Mouse (Mus musculus) kidney, adult 2 months (tissue): ENCODE measurements around the gene Ppp3ca.

Experiments used
- CTCF ChIP-seq: fragments of 200-500 bp; conservative IDR thresholded peaks from 2 replicates; pipeline ENCODE4 v1.5.1; 2011; ENCODE audit warnings: low read depth, mild to moderate bottlenecking, control low read depth, low read length, moderate library complexity, mixed read lengths; ENCODE audit not compliant: insufficient read depth, insufficient read length
- POLR2A ChIP-seq: fragments of 200-500 bp; IDR thresholded peaks from one replicate; pipeline ENCODE4 v1.6.1; 2011; ENCODE audit warnings: low read depth, low read length, control low read depth

- no peak for TF ChIP-seq POLR2A
- no peak for TF ChIP-seq CTCF
Measured at GRCm38 (mm10) chr3:136812791-136813190, 142.9 kb downstream of the Ppp3ca start.
